16 mouse cellular contexts compared by ENCODE assay signal in genomic region chr9:83094649-83095336, GRCm38 (mm10).
"Had no signal": no experiment of that assay in that cellular context is flagged by ENCODE, and none has a peak within 500 bp of the region (broad histone marks: within the 10 kb centered on the region; RNA-seq: fewer than 3 reads in every experiment).

No protein-coding gene starts in this region.

- H3K9me3 ChIP-seq: midbrain, embryonic 10.5 days; midbrain, embryonic 15.5 days; neural tube, embryonic 12.5 days had no signal

- H3K4me2 ChIP-seq: lung, embryonic 14.5 days; midbrain, embryonic 12.5 days; midbrain, embryonic 15.5 days; neural tube, embryonic 12.5 days had no signal

- H3K4me3 ChIP-seq: midbrain, embryonic 10.5 days; midbrain, embryonic 12.5 days; midbrain, embryonic 15.5 days; neural tube, embryonic 12.5 days had no signal

- H3K27ac ChIP-seq: midbrain, embryonic 10.5 days; midbrain, embryonic 12.5 days; midbrain, embryonic 15.5 days; neural tube, embryonic 12.5 days had no signal

- ATAC-seq: midbrain, embryonic 15.5 days had no signal

- H3K4me1 ChIP-seq: midbrain, embryonic 15.5 days; neural tube, embryonic 12.5 days had no signal

- H3K36me3 ChIP-seq: midbrain, embryonic 10.5 days; midbrain, embryonic 12.5 days; midbrain, embryonic 15.5 days; neural tube, embryonic 12.5 days had no signal

- H3K27me3 ChIP-seq: midbrain, embryonic 12.5 days; midbrain, embryonic 15.5 days; neural tube, embryonic 12.5 days had no signal

- DNase-seq: lung, adult 18-20 months; lung, embryonic 14.5 days; lung, postnatal 10 days; lung, postnatal 4 days; retina, postnatal 1 day; right cerebral cortex, adult 18-20 months; right cerebral cortex, postnatal 25 days; right cerebral cortex, postnatal 4 days; spleen, adult 18-20 months; thymus, adult 2 months; thymus, postnatal 25 days; thymus, postnatal 4 days had no signal

- H3K9ac ChIP-seq: lung, embryonic 14.5 days; midbrain, embryonic 12.5 days; midbrain, embryonic 15.5 days; neural tube, embryonic 12.5 days had no signal
